Mouse (Mus musculus) B cell, adult 62 days (primary cell): ENCODE results near the gene Rbbp4. TPM values are rescaled to one million over a fixed set of nuclear protein-coding genes. Genes with fewer than 3 reads are reported as not detected.

Source experiments
- total RNA-seq: library from RNA; stranded (reverse); gene quantifications from 4 replicates; pipeline ENCODE4 v1.2.4, GENCODE M21; 2023

Gene Rbbp4
- 144 to 162 TPM (median 150 TPM) in 4 replicates for total RNA-seq

GRCm38 (mm10) chr4:129335216-129336074, at the start of gene Rbbp4, which contains the start of gene Zbtb8os:
Gene Rbbp4 (minus strand): TSS chr4:129335370.
Gene Zbtb8os (plus strand): TSS chr4:129335695.

DNA sequence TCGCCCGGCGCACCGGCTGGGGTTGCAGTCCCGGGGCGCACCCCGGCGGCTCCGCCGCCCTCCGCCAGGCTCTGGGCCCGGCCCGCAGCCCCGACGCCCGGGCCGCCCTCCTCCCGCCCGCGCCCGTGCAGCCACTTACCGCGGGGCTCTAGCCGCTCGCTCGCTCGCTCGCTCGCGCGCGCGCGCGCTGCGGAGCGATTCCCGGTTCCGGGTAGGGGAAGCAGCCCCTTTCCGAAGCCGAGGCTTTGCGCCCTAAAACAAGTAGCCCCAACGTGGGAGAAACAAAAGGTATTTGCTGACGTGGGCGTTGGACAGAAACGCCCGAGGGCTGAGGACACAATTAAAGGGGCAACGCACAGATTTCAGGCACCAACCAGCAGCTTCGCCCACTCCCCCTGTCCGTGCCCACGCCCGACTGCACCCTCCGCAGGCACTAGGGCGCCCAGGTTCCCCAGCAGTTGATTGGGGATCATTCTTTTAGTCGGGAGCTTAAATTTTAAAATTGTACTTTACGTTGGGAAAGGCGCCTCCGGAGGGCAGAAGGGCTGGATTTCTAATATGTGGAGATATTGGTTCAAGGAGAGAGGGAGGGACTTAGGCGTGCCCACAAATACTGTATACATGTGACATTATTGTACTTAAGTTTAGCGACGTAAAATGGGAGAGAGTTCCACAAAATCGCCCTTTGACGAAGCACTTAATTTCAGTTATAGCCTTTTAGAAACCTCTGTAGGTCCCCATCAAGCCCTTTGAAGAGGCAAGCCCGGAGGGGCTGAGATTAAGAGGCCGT, 42.6 kb upstream of the Rbbp4 start, which contains the start of gene Zbtb8a:
Zbtb8a (minus strand) TSS at position 516 of the 790 bp plus-strand sequence.

DNA sequence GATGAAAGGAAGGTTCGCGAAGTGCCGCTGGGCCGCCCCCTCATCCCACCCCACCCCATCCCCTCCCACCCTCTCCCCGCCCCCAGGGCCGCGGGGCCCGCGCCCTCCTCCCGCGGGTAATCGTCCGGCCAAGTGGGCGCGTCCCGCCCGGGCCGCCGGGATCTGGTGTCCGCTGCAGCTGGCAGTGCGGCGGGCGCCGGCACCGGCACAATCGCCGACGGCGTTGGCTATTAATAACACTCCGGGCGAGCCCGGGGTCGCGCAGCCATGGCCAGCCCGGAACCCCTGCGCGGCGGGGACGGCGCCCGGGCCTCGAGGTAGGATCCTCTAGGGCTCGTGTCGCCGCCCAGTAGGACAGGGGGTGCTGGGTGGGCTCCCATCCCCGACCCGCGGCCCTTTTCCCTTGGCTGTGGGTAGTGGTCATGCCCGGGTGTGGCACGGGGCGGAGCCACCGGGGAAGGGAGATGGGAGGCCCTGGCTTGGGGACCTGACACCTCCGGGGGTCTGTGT, 47.6 kb downstream of the Rbbp4 start, which contains the start of gene Sync:
Sync (plus strand) TSS at position 146 of the 510 bp plus-strand sequence.

DNA sequence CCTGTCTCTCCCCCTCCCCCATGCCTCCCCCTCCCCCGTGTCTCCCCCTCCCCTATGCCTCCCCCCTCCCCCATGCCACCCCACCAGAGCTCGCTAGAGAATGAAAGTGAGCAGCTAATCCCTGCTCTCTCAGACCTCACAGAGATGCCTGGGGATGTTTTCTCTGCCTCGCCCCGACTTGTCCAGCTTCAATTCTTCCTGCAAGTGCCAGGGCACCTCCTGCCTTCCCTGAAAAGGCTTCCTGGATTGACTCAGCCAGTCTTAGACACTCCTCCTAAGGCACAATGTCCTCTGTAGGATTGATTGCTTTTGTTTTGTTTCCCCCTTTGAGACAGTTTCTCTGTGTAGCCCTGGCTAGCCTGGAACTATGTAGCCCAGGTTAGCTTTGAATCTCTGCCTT, 74.0 kb downstream of the Rbbp4 start, which contains the start of gene C77080:
C77080 (minus strand) TSS at position 209 of the 400 bp plus-strand sequence.

Other genes with a start within 250 kb of the Rbbp4 start
- gene Tmem54, start 229.8 kb downstream of the Rbbp4 start, total RNA-seq = not detected in 4 replicates
- not detected in 4 replicates for gene Hpca, start 213.3 kb downstream of the Rbbp4 start, total RNA-seq
- gene Fndc5, start 198.4 kb downstream of the Rbbp4 start, total RNA-seq = 0.43 TPM in 1 of 4 replicates, not detected in the others
- gene S100pbp, start 145.6 kb downstream of the Rbbp4 start, total RNA-seq = 40.3 to 46.4 TPM (median 44.2 TPM) in 4 replicates
- gene Yars, start 145.6 kb downstream of the Rbbp4 start, total RNA-seq = 39.2 to 53.9 TPM (median 51.7 TPM) in 4 replicates
- gene C77080, start 74.0 kb downstream of the Rbbp4 start, total RNA-seq = 0.12 to 0.26 TPM (median 0.12 TPM) in 3 of 4 replicates, not detected in the other
- gene Sync, start 47.8 kb downstream of the Rbbp4 start, total RNA-seq = not detected in 4 replicates
- 31.2 to 38.2 TPM (median 36.8 TPM) in 4 replicates for gene Zbtb8os, start 325 bp upstream of the Rbbp4 start, total RNA-seq
- gene Zbtb8a, start 42.7 kb upstream of the Rbbp4 start, total RNA-seq = 2.2 to 4.1 TPM (median 3.4 TPM) in 4 replicates
- gene Zbtb8b, start 105.5 kb upstream of the Rbbp4 start, total RNA-seq = not detected in 4 replicates
- gene Bsdc1, start 126.2 kb upstream of the Rbbp4 start, total RNA-seq = 125 to 159 TPM (median 135 TPM) in 4 replicates
- 0.46 to 0.88 TPM in 2 of 4 replicates, not detected in the others for gene Tssk3, start 155.7 kb upstream of the Rbbp4 start, total RNA-seq
- 2.2 to 3.5 TPM in 2 of 4 replicates, not detected in the others for gene Fam229a, start 155.8 kb upstream of the Rbbp4 start, total RNA-seq
- 87.6 to 108 TPM (median 95.2 TPM) in 4 replicates for gene Marcksl1, start 178.2 kb upstream of the Rbbp4 start, total RNA-seq
- gene Hdac1, start 207.3 kb upstream of the Rbbp4 start, total RNA-seq = 167 to 184 TPM (median 171 TPM) in 4 replicates
- gene Lck, start 238.3 kb upstream of the Rbbp4 start, total RNA-seq = 18.6 to 29.8 TPM (median 24.1 TPM) in 4 replicates
- gene Fam167b, start 243.2 kb upstream of the Rbbp4 start, total RNA-seq = not detected in 4 replicates